Mouse (Mus musculus) heart, adult 2 months (tissue): ENCODE measurements around the gene Fads6.

ENCODE experiments used
- CTCF ChIP-seq: fragments of 200-600 bp; IDR thresholded peaks from 2 replicates; pipeline ENCODE4 v1.8.1; 2022; ENCODE audit warnings: antibody characterized with exemption, mild to moderate bottlenecking, moderate library complexity
- POLR2A ChIP-seq: fragments of 200-500 bp; IDR thresholded peaks from 2 replicates; pipeline ENCODE4 v1.6.1; 2011; ENCODE audit warnings: mild to moderate bottlenecking, low read depth, low read length, control low read depth; ENCODE audit not compliant: insufficient read depth

DNA sequence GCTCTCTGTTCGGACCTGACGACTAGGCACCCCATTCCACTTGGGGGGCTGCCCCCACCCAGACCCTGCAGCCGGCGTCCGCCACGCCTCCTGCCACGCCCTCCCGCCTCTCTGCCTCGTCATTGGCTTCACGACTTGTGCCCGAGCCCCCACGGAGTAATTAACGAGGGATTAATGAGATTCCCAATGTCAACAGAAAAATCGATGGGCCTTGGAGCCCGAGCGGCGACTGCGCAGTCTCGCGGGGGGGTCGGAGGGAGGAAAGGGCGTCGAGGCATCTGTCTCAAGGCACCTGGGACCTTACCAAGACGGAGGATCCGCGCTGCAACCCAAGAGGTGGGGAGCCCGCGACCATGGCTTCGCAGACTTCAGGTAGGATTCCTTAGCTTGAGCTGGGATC lies 37.1 kb upstream of the Fads6 start, which contains the start of gene Otop3:
- TF ChIP-seq CTCF (no peak), POLR2A (no peak)
